Mouse (Mus musculus) midbrain, embryonic 11.5 days (tissue): ENCODE results near the gene Psmd2. TPM values are rescaled to one million over a fixed set of nuclear protein-coding genes. Genes with fewer than 3 reads are reported as not detected.

ENCODE experiments used
- ATAC-seq: fragments of 200-750 bp; cut with Nextera tagmentation; 2 replicates; pipeline ENCODE4 v1.8.0; 2017; ENCODE audit warnings: moderate TSS enrichment, moderate library complexity; ENCODE audit not compliant: low FRiP score
- DNase-seq: peaks from one replicate; pipeline ENCODE4 v3.0.0; 2015; ENCODE audit warnings: low spot score; ENCODE audit errors: missing footprints
- H3K27ac ChIP-seq: fragments of 300-500 bp; sonication (generic); 2 replicates; pipeline ENCODE4 v1.5.1; 2014; ENCODE audit warnings: low read depth, low read length
- H3K27me3 ChIP-seq: fragments of 300-500 bp; sonication (generic); 2 replicates; pipeline ENCODE4 v1.6.1; 2014; ENCODE audit warnings: mild to moderate bottlenecking, low read length, moderate library complexity, mixed read lengths; ENCODE audit not compliant: control insufficient read depth, insufficient read depth
- H3K36me3 ChIP-seq: fragments of 300-500 bp; sonication (generic); 2 replicates; pipeline ENCODE4 v1.6.1; 2014; ENCODE audit warnings: mild to moderate bottlenecking, low read length, moderate library complexity, mixed read lengths; ENCODE audit not compliant: control insufficient read depth, insufficient read depth
- H3K4me1 ChIP-seq: fragments of 300-500 bp; sonication (generic); 2 replicates; pipeline ENCODE4 v1.6.1; 2014; ENCODE audit warnings: low read length; ENCODE audit not compliant: control insufficient read depth, insufficient read depth
- H3K4me2 ChIP-seq: fragments of 300-500 bp; sonication (generic); 2 replicates; pipeline ENCODE4 v1.6.1; 2014; ENCODE audit warnings: mild to moderate bottlenecking, moderate library complexity
- H3K4me3 ChIP-seq: fragments of 300-500 bp; sonication (generic); 2 replicates; pipeline ENCODE4 v1.5.1; 2014; ENCODE audit warnings: low read depth, low read length
- H3K9ac ChIP-seq: fragments of 300-500 bp; sonication (generic); 2 replicates; pipeline ENCODE4 v1.6.1; 2014; ENCODE audit warnings: low read length
- H3K9me3 ChIP-seq: fragments of 300-500 bp; sonication (generic); 2 replicates; pipeline ENCODE4 v1.6.1; 2016; ENCODE audit warnings: low read length; ENCODE audit not compliant: control insufficient read depth
- WGBS: fragments of 180-500 bp; shearing (Covaris S2); extraction: QIAGEN DNeasy Blood & Tissue Kit; methylation state at CpG from one replicate; pipeline ENCODE4 v1.1.7; 2014; 5-methylcytosine and 5-hydroxymethylcytosine counted together
- polyA plus RNA-seq: library from polyadenylated mRNA; unstranded; fragments of >200 nt; fragmentation: Nextera tagmentation; extraction: Ambion mirVana; gene quantifications from 2 replicates; pipeline ENCODE4 v1.2.1, GENCODE M21; 2014

Psmd2 gene
- polyA plus RNA-seq, 1 experiment from 2014 or later, result 474 TPM

DNA sequence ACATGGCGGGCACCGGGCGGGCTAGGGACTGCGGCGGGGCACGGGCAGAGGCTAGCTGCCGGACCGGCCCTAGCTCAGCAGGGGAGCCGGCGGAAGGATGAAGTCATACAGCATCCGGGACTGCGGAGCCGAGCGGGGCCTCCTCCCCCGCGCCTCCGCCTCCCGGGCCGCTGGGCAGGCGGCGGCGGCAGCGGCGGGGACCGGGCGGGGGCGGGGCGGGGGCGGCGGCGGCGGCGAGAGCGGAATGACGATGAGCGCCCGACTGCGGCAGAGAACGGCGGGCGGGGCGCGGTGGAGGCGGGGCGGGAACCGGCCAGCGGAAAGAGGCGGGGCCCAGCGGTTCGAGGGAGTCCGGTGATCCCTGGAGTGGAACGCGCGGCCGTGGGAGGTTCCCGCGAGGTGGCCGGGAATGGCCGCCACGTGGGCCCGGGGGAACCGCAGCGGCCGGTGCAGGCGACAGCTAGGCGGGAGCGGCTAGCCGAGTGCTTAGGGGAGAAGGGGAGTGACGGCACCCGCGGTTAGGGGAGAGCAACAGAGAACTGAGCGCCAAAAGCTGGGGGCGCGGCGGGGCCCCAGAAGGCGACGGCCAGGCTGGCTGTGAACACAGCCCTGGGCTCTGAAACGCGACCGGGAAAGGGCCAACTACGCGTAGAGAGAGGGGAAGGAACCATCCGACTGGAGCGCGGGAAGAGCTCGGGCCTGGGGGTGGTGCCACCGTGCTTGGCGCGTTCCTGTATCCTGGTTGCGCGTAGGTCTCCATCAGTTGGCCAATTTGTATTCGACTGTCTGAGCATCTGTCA lies 30.1 kb upstream of the Psmd2 start, which contains the start of gene Camk2n2:
Camk2n2 (minus strand) TSS at position 97 of the 800 bp plus-strand sequence.
- peak within 1 kb of the TSS; percentile 84 for H3K4me2 ChIP-seq
- ATAC-seq (peak; percentile 67), DNase-seq (peak; percentile 97)
- H3K27me3 ChIP-seq, result peaks cover 3% of the 10 kb centered on the region; the same call in 1 of the 2 replicates
- H3K9ac ChIP-seq, result peak within 1 kb of the TSS; percentile 85
- peak within 1 kb of the TSS; percentile 80 for H3K27ac ChIP-seq
- peak within 1 kb of the TSS; percentile 78 for H3K4me3 ChIP-seq
- under 1% methylated on average over 82 of the region's 92 CpGs for WGBS
- H3K36me3 ChIP-seq, result no peaks in the 10 kb centered on the region; the same call in 1 of the 2 replicates
- H3K4me1 ChIP-seq, result peaks cover 19% of the 10 kb centered on the region
- H3K9me3 ChIP-seq, result no peaks in the 10 kb centered on the region

DNA sequence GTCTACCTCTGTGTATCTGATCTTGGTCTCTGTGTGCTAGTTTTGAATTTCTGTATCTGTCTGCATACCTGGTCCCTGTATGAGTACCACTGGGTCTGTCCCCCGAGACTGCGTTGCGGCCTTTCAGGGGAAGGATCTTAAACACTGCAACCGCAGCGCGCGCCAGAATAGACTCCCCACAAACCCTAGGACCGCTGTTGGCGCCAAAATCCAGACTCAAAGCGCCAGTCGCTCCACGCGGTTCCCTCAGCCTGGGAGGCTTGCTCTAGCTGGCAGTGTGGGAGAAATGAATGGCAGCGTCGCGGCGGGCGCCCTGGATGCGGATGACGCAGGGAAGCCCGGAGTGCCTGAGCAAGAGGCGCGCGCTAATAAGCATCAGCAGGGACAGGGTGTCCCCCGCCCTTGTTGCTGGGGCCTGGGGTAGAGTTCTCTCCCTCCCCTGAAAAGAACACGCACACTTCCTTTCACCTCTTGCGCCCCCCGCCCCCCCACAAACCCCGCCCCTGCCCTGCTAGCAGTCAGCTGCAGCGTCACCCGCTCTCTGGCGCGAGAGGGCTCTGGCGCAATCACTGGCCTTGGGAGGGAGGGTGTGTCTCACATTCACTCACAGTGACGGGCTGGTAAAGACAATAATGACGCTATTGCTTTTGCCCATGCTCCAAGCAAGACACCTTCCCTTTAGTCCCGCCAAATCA lies 29.3 kb upstream of the Psmd2 start:
- ATAC-seq (peak; percentile 67), DNase-seq (peak; percentile 96)
- Histone ChIP-seq H3K27me3 (peaks cover 3% of the 10 kb centered on the region; the same call in 1 of the 2 replicates), H3K4me2 (peak overlapping the region; percentile 84), H3K9me3 (no peaks in the 10 kb centered on the region), H3K4me1 (peaks cover 19% of the 10 kb centered on the region), H3K27ac (peak overlapping the region; percentile 80), H3K36me3 (no peaks in the 10 kb centered on the region; the same call in 1 of the 2 replicates), H3K9ac (peak overlapping the region; percentile 85), H3K4me3 (peak overlapping the region; percentile 78)
- whole genome bisulfite sequencing, result under 1% methylated on average over 36 of the region's 37 CpGs

DNA sequence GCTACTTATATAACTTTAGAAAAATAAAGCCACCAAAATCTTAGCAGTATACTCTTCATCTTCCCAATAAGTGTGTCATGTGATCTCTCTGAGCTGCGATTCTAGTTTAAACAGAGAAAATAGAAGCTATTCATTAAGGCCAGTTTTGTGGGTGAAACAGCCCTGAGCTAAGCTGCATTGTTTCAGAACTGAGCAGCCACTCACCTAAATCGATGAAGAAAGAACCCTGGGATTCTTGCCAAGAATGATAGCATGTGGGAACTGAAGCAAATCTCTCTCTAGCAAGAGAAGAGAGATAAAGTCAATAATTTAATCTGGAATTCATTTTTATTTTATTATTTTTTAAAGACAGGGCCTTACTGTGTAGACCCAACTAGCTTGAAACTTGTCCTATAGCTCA lies 28.2 kb upstream of the Psmd2 start:
- Histone ChIP-seq H3K9ac (no peak overlapping the region), H3K4me3 (no peak overlapping the region), H3K36me3 (no peaks in the 10 kb centered on the region), H3K27me3 (peaks cover 3% of the 10 kb centered on the region; the same call in 1 of the 2 replicates), H3K9me3 (no peaks in the 10 kb centered on the region), H3K4me2 (no peak overlapping the region), H3K4me1 (peaks cover 19% of the 10 kb centered on the region), H3K27ac (no peak overlapping the region)
- ATAC-seq (no peak), DNase-seq (peak; percentile 72)
- WGBS, result 51% methylated on average over 2 of the region's 2 CpGs

DNA sequence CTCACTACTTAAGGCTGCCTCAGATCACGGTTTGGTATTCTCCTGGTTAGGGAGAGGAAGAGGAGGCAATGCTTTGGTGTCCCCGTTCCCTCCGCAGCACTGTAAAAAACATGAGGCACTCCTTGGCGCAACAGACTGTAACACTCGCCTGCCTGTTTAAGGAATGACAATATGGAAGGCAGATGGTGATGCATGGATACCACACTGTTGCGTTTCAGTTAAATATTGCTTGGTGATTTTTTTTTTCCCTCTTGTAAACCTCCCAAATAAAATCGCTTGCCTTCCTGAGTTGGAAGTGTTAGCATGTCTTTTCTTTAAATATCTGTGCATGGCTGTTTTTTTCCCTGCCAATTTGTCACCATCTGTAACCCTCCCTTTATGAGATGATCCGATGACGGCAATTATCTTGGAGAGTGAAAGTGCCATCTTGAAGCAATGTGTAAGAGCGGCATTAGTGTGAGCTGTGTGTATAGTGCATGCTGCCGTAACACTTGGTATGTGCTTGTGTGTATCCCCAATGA lies 22.5 kb upstream of the Psmd2 start:
- no peak overlapping the region for H3K4me3 ChIP-seq
- ATAC-seq (no peak), DNase-seq (peak; percentile 83)
- peaks cover 4% of the 10 kb centered on the region; the same call in 1 of the 2 replicates for H3K4me1 ChIP-seq
- 63% methylated on average over 11 of the region's 11 CpGs for WGBS
- peaks cover 6% of the 10 kb centered on the region; the same call in 1 of the 2 replicates for H3K27me3 ChIP-seq
- no peak overlapping the region; the same call in 1 of the 2 replicates for H3K4me2 ChIP-seq
- H3K27ac ChIP-seq, result no peak overlapping the region
- no peaks in the 10 kb centered on the region for H3K36me3 ChIP-seq
- H3K9ac ChIP-seq, result no peak overlapping the region
- no peaks in the 10 kb centered on the region for H3K9me3 ChIP-seq

DNA sequence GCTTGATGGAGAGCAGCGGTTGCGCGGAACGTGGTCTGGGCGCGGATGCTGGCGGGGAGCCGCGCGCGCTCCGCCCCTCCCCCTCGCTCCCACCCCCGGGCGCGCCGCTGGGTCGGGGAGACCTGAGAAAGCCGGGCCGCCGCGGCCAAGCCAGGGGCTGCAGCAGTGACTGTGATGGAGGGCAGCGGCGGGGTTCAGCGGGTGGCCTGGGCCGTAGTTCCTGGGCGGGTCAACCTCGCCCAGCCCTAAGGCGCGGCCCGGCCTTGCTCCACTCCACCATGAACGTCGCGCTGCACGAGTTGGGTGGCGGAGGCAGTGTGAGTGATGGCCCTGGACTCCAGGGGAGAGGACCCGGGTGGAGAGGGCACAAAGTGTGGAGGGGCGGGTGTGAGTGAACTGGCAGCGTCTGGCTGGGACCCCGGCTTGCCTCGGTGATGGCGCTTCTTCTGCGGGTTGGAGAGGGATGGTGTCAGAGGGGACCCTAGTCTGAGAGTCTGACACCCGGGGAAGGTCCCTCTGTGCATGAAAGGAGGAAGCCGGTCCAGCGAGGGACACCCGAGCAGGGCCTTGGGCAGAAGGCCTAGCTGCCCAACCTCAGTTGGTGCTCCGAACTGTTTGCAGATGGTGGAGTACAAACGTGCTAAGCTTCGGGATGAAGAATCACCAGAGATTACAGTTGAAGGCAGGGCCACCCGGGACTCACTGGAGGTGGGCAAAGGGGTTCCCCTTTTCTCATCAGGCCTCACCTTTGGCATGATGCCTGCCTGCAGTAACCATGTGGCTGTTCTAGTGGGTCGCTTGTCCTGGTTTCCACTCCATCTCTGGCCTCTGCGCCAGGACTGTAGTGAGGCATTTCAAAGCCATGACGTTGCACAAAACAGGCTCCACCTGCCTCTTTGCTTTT lies 21.5 kb upstream of the Psmd2 start, which contains the start of gene Ece2:
Ece2 (plus strand) TSS at position 98 of the 904 bp plus-strand sequence.
- Histone ChIP-seq H3K9ac (peak within 1 kb of the TSS; percentile 80), H3K9me3 (no peaks in the 10 kb centered on the region), H3K27me3 (peaks cover 6% of the 10 kb centered on the region; the same call in 1 of the 2 replicates), H3K27ac (no peak within 1 kb of the TSS; the same call in 1 of the 2 replicates), H3K4me1 (peaks cover 4% of the 10 kb centered on the region; the same call in 1 of the 2 replicates), H3K4me3 (peak within 1 kb of the TSS; percentile 56), H3K4me2 (peak within 1 kb of the TSS; percentile 89), H3K36me3 (no peaks in the 10 kb centered on the region)
- ATAC-seq (peak; percentile 83), DNase-seq (peak; percentile 95)
- WGBS, result 8% methylated on average over 54 of the region's 54 CpGs

DNA sequence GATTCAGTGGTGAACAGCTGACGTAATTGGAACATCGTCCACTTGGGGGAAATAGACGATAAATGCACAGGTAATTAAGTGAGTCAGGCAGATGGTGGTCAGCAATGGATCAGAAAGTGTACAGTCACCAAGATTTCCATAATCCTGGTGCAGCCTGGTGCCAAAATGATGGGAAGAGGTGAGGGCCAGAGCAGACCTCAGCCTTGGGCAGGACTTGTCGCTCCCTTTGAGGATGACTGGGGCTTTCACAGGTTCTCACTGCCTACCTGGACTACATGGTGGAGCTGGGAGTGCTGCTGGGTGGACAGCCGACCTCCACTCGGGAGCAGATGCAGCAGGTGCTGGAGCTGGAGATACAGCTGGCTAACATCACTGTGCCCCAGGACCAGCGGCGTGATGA lies 14.0 kb upstream of the Psmd2 start:
- ATAC-seq (no peak), DNase-seq (no peak)
- Histone ChIP-seq H3K9me3 (no peaks in the 10 kb centered on the region), H3K9ac (no peak overlapping the region), H3K4me2 (no peak overlapping the region), H3K4me1 (no peaks in the 10 kb centered on the region), H3K36me3 (no peaks in the 10 kb centered on the region), H3K27ac (no peak overlapping the region), H3K27me3 (no peaks in the 10 kb centered on the region), H3K4me3 (no peak overlapping the region)
- 82% methylated on average over 8 of the region's 8 CpGs for WGBS

DNA sequence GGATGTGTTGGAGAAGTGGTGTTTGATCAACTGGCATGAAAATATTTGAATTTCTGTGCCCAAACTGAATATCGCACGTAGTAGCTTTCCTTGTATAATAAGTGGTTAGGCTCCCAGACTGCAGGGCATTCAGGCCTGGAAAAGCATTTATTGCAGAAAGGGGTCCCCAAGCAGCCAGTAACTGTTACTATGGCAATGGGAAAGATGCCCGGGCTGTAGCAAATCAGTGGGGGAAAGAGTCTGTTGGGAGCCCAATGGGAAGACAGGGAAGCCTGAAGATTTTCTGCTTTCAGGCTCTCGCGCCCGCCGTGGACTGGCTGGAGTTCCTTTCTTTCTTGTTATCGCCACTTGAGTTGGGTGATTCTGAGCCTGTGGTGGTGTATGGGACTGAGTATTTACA lies 13.1 kb upstream of the Psmd2 start:
- DNase-seq, result peak; percentile 1

DNA sequence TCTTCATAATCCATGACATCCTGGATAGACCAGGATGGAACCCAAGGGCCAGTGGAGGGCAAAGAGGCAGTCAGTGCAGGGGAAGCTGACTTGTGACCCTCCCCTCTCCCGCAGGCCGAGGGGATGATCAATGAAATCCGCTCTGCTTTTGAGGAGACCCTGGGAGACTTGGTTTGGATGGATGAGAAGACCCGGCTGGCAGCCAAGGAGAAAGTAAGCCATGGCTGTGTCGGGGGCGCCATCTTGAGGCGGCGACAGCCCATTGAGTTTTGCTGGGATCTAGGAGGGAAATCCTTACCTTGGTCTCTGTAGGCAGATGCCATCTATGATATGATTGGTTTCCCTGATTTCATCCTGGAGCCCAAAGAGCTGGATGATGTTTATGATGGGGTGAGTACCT lies 9.3 kb upstream of the Psmd2 start:
- Histone ChIP-seq H3K4me3 (no peak overlapping the region), H3K4me1 (no peaks in the 10 kb centered on the region), H3K27ac (no peak overlapping the region), H3K36me3 (no peaks in the 10 kb centered on the region), H3K27me3 (no peaks in the 10 kb centered on the region), H3K4me2 (no peak overlapping the region), H3K9me3 (no peaks in the 10 kb centered on the region), H3K9ac (no peak overlapping the region)
- ATAC-seq (peak; percentile 59), DNase-seq (peak; percentile 92)
- 5% methylated on average over 7 of the region's 8 CpGs for WGBS

More for the DNA sequence above, 13.1 kb upstream of the Psmd2 start:
- Histone ChIP-seq H3K27me3 (no peaks in the 10 kb centered on the region), H3K9me3 (no peaks in the 10 kb centered on the region), H3K4me3 (no peak overlapping the region), H3K4me1 (no peaks in the 10 kb centered on the region), H3K36me3 (no peaks in the 10 kb centered on the region), H3K27ac (no peak overlapping the region), H3K9ac (no peak overlapping the region), H3K4me2 (no peak overlapping the region)
- ATAC-seq, result no peak
- 85% methylated on average over 8 of the region's 8 CpGs for WGBS
